Mouse (Mus musculus): ENCODE data around the gene Ddah1.

Gene Ddah1

DNA sequence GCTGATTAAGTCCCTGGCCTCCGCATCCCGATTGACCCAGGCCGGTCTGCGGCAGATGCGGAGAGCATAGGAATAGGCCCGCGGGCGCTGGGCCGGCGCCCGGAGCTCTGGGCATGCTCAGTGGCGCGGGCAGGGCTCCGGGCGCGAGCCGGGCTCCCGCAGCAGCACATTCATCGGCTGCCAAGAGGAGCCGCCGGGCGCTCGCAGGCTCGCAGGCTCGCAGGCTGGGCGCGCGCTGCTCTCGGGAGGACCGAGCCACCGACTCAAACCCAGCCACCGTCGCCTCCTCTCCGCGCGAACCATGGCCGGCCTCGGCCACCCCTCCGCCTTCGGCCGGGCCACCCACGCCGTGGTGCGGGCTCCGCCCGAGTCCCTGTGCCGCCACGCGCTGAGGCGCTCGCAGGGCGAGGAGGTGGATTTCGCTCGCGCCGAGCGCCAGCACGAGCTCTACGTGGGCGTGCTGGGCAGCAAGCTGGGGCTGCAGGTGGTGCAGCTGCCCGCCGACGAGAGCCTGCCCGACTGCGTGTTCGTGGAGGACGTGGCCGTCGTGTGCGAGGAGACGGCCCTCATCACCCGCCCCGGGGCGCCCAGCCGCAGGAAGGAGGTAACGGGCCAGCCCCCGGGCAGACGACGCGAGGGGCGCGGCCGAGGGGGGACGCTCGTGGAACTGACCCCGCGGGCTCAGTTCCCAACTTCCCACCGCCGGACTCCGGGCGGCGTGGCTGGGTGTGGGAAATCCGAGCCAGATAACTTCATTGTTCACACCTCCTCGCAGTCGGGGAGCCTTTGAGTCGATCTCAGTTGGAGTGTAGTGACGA, at the start of gene Ddah1:
Gene Ddah1, plus strand, starts transcription at position 115 of the 818 bp plus-strand sequence.
- no peak for DNase-seq (ENCODE audit: low read depth, low spot score)

DNA sequence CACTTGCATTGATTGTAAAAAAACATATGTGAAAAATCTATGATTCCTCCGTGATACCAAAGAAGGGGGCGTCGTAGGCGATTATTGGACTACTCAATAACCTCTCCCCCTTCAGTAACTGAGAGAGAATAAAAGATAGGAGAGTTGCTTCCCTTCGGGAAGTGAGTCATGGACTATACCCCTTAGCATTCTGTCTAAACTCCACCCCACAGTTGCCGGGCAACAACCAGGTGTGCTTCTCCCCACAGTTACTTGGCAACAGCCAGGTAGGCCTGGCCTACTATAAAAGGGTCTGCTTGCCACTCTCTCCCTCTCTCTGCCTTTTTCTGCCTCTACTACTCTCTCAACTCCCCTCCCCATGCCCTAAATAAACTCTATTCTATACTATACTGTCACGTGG, 42.6 kb upstream of the Ddah1 start:
- no peak for DNase-seq (ENCODE audit: low read depth, low spot score)

DNA sequence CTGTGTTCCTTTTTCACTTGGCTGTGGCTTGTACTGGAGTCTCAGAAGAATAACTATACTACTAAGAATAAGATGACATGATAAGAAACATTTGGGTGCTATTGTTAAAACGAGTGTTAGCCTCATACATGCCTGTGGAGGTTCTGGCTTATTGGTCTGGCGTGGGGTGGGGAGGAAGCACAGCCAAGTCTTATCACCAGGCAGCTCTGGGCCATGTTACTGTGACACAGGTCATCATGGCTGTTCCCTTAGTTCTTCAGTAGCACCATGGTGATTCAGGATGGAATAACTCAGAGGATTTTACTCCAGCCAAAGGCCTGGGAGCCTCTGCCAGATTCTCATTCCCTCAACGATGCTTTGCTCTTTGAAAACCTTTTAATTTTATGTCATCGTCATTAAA, 38.8 kb upstream of the Ddah1 start:
- no peak for DNase-seq (ENCODE audit: low read depth, low spot score)

DNA sequence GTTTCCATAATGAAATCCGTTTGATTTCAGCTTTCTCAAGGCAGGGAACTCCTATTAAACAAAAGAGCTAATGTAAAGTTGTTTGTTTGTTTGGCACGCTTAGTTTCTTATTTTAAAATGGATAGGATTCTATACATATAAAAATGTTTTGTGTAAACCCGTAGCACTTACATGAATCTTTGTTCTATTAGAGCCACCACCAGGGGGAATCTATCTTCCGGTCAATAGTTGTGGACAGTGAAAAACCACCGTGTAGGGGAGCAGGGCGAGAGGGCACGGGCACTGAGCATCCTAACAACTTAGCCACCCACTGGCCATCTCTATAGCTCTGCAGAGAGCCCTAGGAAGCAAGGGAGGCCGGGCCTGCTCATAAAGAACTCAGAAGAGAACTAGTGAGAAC, 33.4 kb upstream of the Ddah1 start:
- no peak for DNase-seq (ENCODE audit: low read depth, low spot score)

DNA sequence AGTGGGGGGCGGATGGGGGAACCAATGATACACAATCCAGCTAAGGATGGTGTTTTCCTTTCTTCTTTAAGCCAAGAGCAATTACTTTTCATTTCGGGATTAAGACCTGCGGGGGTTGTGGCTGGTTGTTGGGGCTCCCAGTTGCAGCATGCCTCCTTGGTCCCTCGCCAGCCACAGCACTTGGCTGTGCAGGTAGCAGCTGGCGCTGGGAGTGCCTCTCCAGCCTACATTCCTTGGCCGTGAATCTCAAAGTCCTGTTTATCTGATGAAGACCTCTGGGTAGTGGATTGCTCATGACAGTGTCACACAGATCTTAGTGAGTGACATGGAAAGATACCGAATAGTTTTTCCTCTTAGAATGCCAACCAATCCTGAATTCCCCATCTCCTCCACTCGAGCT, 30.1 kb upstream of the Ddah1 start:
- no peak for DNase-seq (ENCODE audit: low read depth, low spot score)

DNA sequence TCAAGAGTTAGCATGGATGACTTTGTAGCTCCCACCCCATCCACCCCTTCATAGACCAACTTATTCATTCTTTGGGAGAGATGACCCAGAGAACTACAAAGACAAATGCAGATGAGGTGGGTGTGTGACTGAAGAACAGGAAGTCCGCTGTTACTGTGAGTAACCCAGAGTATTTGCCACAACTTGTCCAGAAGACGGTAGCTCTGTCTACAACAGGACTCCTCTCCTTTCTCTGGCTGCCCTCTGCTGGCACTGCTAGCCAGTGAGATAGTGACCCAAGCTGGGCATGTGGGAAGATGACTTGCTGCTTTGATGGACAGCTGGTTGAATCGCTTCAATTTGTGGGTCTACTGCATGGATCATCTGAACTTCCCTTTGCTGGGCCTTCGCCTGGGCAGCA, 28.9 kb upstream of the Ddah1 start:
- no peak for DNase-seq (ENCODE audit: low read depth, low spot score)

DNA sequence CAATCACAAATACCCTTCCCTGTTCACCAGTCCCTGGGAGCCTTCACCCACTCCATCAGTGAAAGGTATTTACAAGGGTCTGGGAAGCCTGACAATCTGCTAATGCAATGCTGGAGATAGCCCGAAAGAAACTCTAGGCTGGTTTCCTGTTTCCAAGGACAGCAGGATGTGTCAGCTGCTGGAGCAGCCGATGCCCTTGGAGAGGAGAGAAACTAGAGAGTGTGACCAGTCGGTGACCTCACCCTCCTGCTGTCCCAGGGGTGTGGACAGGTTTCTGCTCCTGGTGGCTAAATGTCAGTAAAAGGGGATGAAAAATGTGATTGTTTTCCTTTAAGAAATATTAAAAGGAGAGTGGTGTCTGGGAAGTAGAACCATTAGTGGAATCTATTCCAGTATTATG, 28.4 kb upstream of the Ddah1 start:
- no peak for DNase-seq (ENCODE audit: low read depth, low spot score)

DNA sequence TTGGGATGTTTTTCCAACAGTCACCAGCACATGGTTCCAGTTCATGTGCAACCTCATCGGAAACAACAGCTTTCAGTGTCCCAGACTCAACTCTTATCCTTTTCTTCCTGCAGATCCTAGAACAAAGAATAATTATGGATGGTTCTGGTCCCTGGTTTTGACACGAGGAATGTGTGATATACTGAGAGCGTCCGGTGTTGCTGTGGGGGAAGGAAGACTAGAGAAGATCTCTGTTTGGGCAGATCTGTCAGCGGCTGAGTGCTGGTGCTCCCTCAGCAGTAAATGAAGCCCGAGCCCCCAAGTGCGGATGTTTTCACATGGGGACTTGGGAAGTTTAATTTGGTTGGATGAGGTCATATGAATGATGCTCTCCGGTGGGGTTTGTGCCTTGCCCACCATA, 23.6 kb upstream of the Ddah1 start:
- no peak for DNase-seq (ENCODE audit: low read depth, low spot score)

DNA sequence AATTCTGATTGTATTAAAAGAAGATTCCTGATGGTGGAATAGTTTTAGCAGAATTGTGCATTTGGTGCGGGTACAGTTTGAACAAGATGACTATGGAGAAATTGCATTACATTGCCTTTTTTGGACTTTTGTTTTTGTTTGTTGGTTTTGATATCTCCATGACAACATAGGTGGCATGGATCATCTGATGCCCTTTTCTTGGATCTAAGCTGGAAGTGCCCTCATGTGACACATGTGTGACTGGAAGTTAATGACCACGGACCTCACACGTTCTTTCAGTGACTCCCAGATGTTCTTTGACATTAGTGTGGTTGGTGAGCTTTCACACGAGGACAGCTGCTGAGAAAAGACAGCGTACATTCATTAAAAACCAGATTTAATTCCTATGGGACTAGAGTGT, 21.9 kb upstream of the Ddah1 start:
- DNase-seq (ENCODE audit: low read depth, low spot score): no peak

DNA sequence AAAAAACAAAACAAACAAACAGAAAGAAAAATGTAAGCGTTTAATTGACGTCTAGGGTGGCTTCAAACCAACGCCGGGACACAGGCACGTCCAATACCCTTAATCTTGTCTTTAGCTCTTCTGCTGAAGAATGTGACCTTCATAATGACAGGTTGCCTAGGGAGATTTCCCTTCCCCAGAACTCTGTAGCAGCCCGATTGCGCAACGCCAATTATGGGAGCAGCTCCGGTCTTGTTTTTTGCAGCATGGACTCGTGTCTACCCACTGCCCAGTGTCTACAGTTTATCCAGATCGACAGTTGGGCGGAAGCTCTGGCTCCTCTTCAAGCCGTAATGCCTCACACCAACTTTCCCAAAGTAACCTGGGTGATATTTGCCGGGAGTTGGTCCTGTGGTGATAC, 19.8 kb upstream of the Ddah1 start:
- no peak for DNase-seq (ENCODE audit: low read depth, low spot score)

DNA sequence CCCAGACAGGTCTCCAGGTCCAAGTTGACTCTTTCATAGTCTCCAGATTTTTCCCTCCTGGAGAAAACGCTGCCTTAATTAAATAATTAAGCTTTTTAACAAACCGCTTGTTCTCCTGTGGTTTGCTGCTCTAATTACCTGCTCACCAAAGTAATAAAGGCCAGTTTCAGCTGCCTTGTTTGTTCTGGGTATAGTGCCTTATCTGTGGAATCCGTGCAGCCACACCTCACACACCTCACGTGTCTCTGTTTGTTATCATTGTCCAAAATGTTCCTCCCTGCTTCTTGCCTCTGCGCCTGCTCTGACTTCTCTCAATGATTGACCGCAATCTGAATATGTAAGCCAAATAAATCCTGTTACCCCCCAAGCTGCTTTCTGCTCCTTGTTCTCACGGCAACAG, 18.6 kb upstream of the Ddah1 start:
- no peak for DNase-seq (ENCODE audit: low read depth, low spot score)

DNA sequence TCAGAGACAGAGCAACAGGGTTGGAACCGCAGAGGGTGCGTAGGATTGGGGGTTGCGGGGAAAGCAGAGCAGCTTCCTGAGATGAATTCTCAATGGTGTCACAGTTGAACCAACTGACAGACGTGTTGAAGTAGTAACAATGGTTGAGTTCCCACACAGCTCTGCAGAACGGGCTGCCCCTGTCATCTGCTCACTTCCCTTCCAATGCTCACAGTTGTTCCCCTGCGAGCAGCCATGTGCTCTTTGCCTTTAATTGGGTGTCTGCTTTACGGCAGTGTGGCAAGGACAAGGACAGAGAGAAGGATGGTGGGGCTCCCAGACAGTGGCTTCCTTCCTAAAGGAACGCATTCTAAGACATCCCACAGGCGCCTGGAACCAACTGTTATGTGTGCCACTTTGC, 15.4 kb upstream of the Ddah1 start:
- no peak for DNase-seq (ENCODE audit: low read depth, low spot score)

DNA sequence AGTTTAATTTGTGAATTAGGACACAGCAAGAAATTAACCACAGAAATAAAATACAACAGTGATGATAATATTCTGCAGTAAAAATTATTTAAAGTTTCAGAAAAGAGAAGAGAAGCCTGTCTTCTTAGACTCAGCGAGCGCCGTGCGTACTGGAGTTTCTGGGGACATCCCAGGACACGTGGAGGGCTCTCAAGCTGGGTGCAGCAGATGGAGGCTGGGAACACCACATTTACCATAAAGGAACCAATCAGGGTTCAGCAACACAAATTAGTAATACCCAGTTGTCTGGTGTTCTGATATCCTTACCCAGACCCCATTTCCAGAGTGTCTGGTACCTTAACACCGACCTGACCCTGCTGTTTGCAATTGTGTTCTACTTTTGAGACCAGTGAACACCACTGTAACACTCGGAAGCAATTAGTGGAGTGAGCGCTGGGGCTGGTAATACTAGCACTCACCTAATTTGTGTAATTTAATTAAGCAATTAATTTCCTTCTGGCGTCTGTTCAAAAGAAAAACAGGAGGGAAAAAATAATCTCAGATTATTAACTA, 14.9 kb upstream of the Ddah1 start:
- DNase-seq (ENCODE audit: low read depth, low spot score): no peak

DNA sequence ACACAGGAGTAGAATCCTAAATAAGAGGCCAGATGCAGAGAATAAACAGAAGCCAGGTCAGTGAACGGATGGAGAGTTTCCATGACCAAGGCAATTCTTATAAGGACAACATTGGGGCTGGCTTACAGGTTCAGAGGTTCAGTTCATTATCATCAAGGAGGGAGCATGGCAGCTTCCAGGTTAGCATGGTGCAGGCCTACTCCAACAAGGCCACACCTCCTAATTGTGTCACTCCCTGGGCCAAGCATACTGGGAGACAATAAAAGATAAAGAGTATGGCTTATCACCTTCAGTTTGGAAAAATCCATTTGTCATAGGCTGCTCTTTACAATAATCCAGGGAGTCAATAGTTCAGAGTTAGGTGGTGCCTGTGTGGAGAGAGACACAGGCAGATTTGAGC, 9.8 kb upstream of the Ddah1 start:
- no peak for DNase-seq (ENCODE audit: low read depth, low spot score)

DNA sequence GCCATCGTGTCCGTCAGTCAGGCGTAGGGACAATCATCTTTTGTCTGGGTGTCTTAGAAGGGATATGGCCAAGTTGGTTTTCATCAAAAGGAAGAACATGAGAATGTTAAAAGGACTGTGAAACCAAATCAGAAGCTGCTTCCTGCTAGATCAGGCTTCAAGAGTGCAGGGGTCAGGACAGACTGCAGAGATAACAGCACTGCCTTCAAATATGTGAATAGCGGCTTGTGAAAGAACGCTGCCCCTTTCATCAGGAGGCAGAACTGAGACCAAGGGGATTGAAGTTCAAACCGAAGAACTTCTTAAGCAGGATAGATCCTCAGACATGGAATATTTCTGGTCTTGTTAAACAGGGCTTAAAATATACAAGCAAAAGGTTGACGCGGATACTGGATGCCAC, 2.0 kb upstream of the Ddah1 start:
- DNase-seq (ENCODE audit: low read depth, low spot score): no peak

DNA sequence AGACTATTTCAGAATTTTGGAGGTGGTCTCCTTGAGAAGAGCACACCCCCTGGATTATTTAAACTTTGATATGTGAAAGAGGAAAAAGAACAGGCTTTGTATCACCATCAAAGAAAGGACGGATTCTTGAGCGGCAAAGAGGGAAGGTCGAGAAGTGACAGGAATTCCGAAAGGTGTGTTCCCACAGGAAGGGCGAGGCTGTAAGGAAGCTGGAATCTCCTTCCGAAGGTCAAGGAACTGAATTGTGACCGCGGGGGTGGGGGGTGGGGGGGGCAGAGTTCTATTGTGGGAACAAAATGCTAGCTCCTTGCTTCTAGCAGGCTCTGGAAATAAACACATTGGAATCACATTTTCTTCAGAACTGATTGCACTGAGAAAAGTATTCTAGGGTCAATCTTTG, 1.3 kb upstream of the Ddah1 start:
- no peak for DNase-seq (ENCODE audit: low read depth, low spot score)

DNA sequence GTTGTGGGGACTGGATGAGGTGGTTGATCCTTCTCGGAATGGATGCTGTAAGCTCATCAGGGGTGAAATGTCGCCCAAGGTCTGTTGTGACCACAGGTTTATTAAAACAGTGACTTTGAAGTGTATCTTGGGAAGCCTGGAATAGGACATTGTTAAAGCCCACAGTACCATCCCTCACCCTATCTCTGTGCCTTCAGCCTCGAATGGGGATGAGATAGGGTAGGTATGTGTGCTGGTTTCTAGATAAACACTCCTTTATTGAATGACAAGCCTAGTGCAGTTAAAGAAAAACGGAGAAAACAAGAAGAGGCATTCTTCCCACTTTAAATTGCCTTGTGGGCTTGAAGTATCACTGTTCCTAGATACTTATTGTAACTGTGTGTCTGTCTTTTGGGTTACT, 631 bp upstream of the Ddah1 start:
- no peak for DNase-seq (ENCODE audit: low read depth, low spot score)

DNA sequence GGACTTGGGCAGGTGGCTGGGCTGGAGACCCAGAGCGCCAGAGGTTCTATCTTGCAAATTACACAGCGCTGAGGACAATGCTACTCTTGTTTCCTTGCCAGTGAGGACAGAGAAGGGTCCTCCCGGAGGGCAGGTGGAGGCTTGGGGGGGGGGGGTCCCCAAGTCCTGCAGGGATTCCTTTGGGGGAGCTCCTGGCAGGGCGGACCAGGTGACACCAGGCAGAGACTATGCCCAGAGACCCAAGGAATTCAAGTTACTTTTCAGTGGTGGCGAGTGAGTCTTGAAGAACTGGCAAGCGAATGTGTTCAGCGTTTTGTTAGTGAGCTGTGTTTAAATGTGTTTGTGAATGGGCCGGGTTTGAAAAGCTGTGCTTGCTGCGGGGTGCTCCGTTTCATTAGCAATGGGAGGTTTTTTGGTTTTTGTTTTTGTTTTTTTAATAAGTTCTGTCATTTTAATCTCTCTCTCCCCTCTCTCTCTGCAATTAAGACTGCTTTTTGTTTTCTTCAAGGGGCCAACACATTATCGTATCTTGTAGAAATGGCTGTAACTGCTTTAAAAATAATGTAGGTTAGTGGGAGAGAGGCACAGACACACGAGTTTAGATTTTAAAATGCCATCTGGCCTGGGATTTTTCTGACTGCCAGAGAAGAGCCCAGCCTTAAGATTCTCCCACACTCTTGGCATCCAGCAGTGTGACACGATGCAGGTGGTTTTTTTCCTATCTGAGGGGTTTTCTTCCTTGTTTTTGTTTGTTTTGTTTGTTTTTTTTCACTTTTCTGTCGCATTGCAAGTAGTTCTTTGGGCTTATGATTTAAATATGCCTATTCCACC, 1.1 kb downstream of the Ddah1 start:
- DNase-seq (ENCODE audit: low read depth, low spot score): no peak

DNA sequence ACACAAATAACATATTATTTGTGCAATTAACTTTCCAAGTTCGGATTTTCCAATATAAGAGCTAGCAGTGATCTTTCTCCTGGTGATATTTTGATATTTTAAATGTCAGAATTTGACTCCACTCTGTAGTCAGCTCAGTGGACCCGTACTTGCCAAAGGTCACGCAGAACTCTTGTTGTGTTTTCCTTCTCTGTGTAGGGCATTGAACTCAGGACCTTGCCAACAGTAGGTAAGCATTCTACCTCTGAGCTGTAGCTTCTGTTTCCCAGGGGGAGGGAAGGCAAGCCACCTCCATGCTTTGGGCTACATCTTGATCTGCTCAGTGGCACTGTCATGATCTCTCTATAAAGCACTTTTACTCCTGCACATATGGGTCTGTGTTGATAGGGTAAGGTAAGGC, 2.1 kb downstream of the Ddah1 start:
- no peak for DNase-seq (ENCODE audit: low read depth, low spot score)

DNA sequence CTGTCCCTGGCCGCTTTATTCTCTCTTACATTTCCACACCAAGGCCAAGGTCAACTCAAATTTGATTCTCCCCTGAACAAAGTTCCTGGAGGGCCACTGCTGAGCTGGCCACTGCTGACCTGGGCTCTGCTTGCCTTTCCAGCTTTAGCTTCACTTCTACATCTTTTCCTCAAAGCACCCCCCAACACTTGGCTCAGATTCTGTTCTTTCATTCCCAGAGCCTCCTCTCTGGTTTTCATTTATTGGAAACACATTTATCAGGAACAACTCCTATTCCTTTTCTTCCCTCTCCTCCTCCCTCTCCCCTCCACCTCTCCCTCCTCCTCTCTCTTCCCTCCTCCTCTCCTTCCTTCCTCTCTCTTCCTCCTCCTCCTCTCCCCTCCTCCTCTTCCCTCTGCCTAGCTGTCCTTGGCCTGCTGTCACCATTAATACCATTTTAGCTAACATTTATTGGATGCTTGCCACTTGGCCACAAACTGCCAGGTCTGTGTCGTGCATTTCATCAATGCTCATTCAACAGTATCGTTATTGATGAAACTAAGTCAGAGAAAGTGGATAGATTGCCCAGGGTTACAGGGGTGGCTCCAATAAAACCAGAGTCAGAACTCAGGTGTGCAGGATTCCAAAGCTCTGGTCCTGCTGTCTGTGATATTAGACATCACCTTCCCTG, 3.2 kb downstream of the Ddah1 start:
- no peak for DNase-seq (ENCODE audit: low read depth, low spot score)

DNA sequence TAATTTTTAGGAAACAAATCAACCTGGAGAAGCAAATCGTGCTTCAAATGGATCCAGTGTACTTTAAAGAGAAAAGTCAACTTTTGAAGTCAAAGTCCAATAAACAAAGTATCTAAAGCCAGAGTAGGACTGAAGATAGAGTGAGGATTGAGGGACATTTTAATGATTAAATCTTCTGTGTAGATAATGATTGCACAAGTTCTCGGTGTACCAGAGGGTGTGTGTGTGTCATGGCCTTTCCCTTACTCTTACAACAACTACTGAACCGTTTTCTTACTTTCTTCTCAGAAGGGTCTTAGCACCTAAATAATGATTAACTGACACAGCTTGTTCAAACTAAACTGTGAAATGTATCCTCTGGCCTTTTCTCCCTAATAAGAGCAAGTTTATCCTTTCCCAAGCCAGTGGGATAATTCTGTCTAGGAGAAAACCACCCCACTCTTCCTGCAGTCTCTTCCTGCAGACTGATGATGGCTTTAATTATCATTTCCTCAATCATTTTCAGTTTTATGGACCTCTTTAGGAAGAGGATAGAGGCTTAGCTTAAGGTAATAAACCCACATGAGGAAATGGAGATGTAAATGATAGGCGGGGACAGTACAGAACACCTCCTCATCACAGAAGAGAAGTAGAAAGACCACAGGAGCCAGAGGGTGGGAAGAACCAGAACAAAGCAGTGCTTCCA, 4.6 kb downstream of the Ddah1 start:
- no peak for DNase-seq (ENCODE audit: low read depth, low spot score)

DNA sequence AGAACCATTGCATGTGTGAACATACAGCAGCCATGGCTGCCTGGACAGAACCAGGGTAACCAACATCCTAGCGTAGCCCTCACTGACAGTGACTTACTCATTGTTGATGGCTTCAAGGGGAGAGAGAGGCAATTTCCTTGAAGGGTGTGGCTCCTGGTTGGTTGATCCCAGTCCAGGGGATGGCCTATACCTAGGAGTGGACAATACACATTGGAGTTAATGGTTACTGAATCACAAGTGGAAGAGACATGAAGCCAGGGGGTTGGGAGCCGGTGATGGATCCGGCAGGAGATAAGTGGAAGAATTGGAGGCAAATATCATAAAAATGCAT, 5.1 kb downstream of the Ddah1 start:
- no peak for DNase-seq (ENCODE audit: low read depth, low spot score)

All from WW6 (cell line).